Comparison of ENCODE assay signal across 13 mouse cellular contexts in genomic region chr1:154816836-154817235, GRCm38 (mm10).
A peak's percentile ranks its signal among the peaks of the same experiment; 100 is the strongest.
DNase-seq lines count a peak whose midpoint lies in the region; ATAC-seq and TF ChIP-seq lines count a peak whose summit lies in the region.
"Had no signal": no experiment of that assay in that cellular context is flagged by ENCODE, and none has a peak within 500 bp of the region (broad histone marks: within the 10 kb centered on the region; RNA-seq: fewer than 3 reads in every experiment).

No protein-coding gene starts in this region.

- peak; percentile 79 for ATAC-seq in hindbrain, embryonic 16.5 days
- no peak for ATAC-seq in hindbrain, embryonic 12.5 days (ENCODE audit: low FRiP score)
- ATAC-seq in forebrain, postnatal 0 days: peak; percentile 88
- ATAC-seq: CD4-positive, CD25-positive, alpha-beta regulatory T cell, adult 4 months had no signal

- dilution Hi-C loops in CH12.LX (cut with MboI; ENCODE audit: extremely low pct_ligation_motif_present, extremely low pct_unique_long_range_greater_than_20kb, low sequenced_read_pairs): no loop called here

- H3K4me2 ChIP-seq in hindbrain, embryonic 16.5 days (ENCODE audit: low read length): no peak overlapping the region
- H3K4me2 ChIP-seq in hindbrain, embryonic 12.5 days (replicated peaks): no peak overlapping the region
- H3K4me2 ChIP-seq in CH12.LX (ENCODE audit: insufficient read depth, low read depth, poor library complexity, severe bottlenecking): no peak overlapping the region; the same call in 1 of the 2 replicates
- no peak overlapping the region for H3K4me2 ChIP-seq in forebrain, postnatal 0 days (ENCODE audit: low read depth)
- H3K4me2 ChIP-seq: heart, embryonic 13.5 days; lung, embryonic 14.5 days had no signal

- H3K4me1 ChIP-seq in hindbrain, embryonic 16.5 days (ENCODE audit: control insufficient read depth, insufficient read depth, low read depth, low read length): no peaks in the 10 kb centered on the region
- no peaks in the 10 kb centered on the region for H3K4me1 ChIP-seq in hindbrain, embryonic 12.5 days
- H3K4me1 ChIP-seq in CH12.LX (ENCODE audit: control insufficient read depth in 1 of 2, insufficient read depth in 2 of 2): peaks cover 30 to 55% of the 10 kb centered on the region in 2 experiments
- peaks cover 7% of the 10 kb centered on the region; the same call in 1 of the 2 replicates for H3K4me1 ChIP-seq in forebrain, postnatal 0 days (ENCODE audit: insufficient read depth)

- peaks cover 8% of the 10 kb centered on the region; the same call in 1 of the 2 replicates for H3K79me2 ChIP-seq in CH12.LX (replicated peaks; ENCODE audit: control insufficient read depth, extremely low read depth, insufficient read depth, poor library complexity, severe bottlenecking)

- DNase-seq in CH12.LX (ENCODE audit: extremely low read depth): no peak
- DNase-seq in forebrain, postnatal 0 days: peak; percentile 43
- DNase-seq in telencephalon, adult 2 months (ENCODE audit: low read depth, low spot score): peak; percentile 23
- no peak for DNase-seq in kidney, adult 11 months
- DNase-seq in adrenal gland, adult 8-10 months: no peak
- no peak for DNase-seq in layer of hippocampus, adult 18-20 months (ENCODE audit: low spot score in 2 of 2)
- DNase-seq: adrenal gland, postnatal 14 days; cerebellum, adult 8-10 months; lung, embryonic 14.5 days had no signal

- WGBS in hindbrain, embryonic 16.5 days: 63% methylated on average over 6 of the region's 6 CpGs
- 72% methylated on average over 6 of the region's 6 CpGs for WGBS in hindbrain, embryonic 12.5 days
- WGBS in forebrain, postnatal 0 days: 24% methylated on average over 6 of the region's 6 CpGs

- H3K9ac ChIP-seq in hindbrain, embryonic 16.5 days (ENCODE audit: low read depth, low read length): no peak overlapping the region
- no peak overlapping the region for H3K9ac ChIP-seq in hindbrain, embryonic 12.5 days
- H3K9ac ChIP-seq in CH12.LX (ENCODE audit: insufficient read depth, low read depth): no peak overlapping the region
- no peak overlapping the region for H3K9ac ChIP-seq in forebrain, postnatal 0 days
- H3K9ac ChIP-seq: heart, embryonic 13.5 days; lung, embryonic 14.5 days had no signal

- TF ChIP-seq POLR2A in CH12.LX (IDR thresholded peaks at IDR 0.05; ENCODE audit: low read depth, low read length): no peak

- no peaks in the 10 kb centered on the region for H3K36me3 ChIP-seq in hindbrain, embryonic 16.5 days (ENCODE audit: control insufficient read depth, insufficient read depth, low read length)
- H3K36me3 ChIP-seq in hindbrain, embryonic 12.5 days: no peaks in the 10 kb centered on the region
- peaks cover 0 to 9% of the 10 kb centered on the region in 2 experiments for H3K36me3 ChIP-seq in CH12.LX (replicated peaks in 1 of 2; ENCODE audit: control insufficient read depth in 1 of 2, insufficient read depth in 1 of 2, low read length in 1 of 2)
- no peaks in the 10 kb centered on the region for H3K36me3 ChIP-seq in forebrain, postnatal 0 days (ENCODE audit: insufficient read depth)
- H3K36me3 ChIP-seq: heart, embryonic 13.5 days had no signal

- H3K9me3 ChIP-seq in hindbrain, embryonic 16.5 days (ENCODE audit: control insufficient read depth, low read length): no peaks in the 10 kb centered on the region; the same call in 1 of the 2 replicates
- H3K9me3 ChIP-seq in hindbrain, embryonic 12.5 days (replicated peaks): no peaks in the 10 kb centered on the region
- H3K9me3 ChIP-seq in CH12.LX (replicated peaks; ENCODE audit: low read length): peaks cover 3% of the 10 kb centered on the region
- H3K9me3 ChIP-seq in forebrain, postnatal 0 days (ENCODE audit: low read length): no peaks in the 10 kb centered on the region
- H3K9me3 ChIP-seq: heart, embryonic 13.5 days had no signal

- no peak for TF ChIP-seq CTCF in CH12.LX (conservative IDR thresholded peaks at IDR 0.05 in 1 of 2, IDR thresholded peaks at IDR 0.05 in 1 of 2; ENCODE audit: low read depth in 2 of 2, low read length in 2 of 2)
- no peak for TF ChIP-seq CTCF in forebrain, postnatal 0 days (IDR thresholded peaks at IDR 0.05; ENCODE audit: low read depth)

- TF ChIP-seq EP300 in CH12.LX (IDR thresholded peaks at IDR 0.05; ENCODE audit: low read length): peak; percentile 66

- H3K4me3 ChIP-seq in hindbrain, embryonic 16.5 days (ENCODE audit: low read length): no peak overlapping the region
- no peak overlapping the region for H3K4me3 ChIP-seq in hindbrain, embryonic 12.5 days
- H3K4me3 ChIP-seq in CH12.LX (replicated peaks in 1 of 3; ENCODE audit: low read depth in 2 of 3, low read length in 2 of 3, poor library complexity in 1 of 3): no peak overlapping the region
- H3K4me3 ChIP-seq in forebrain, postnatal 0 days (ENCODE audit: low read depth, low read length): no peak overlapping the region
- H3K4me3 ChIP-seq: heart, embryonic 13.5 days had no signal

- no peaks in the 10 kb centered on the region for H3K27me3 ChIP-seq in hindbrain, embryonic 16.5 days (replicated peaks; ENCODE audit: control insufficient read depth, insufficient read depth, low read length)
- no peaks in the 10 kb centered on the region for H3K27me3 ChIP-seq in hindbrain, embryonic 12.5 days
- H3K27me3 ChIP-seq in CH12.LX (replicated peaks): no peaks in the 10 kb centered on the region
- no peaks in the 10 kb centered on the region for H3K27me3 ChIP-seq in forebrain, postnatal 0 days (ENCODE audit: insufficient read depth, low read length)

- H3K27ac ChIP-seq in hindbrain, embryonic 16.5 days (ENCODE audit: low read depth, low read length): no peak overlapping the region
- H3K27ac ChIP-seq in hindbrain, embryonic 12.5 days: no peak overlapping the region
- peak overlapping the region; percentile 16 for H3K27ac ChIP-seq in CH12.LX (ENCODE audit: insufficient read depth, low read depth)
- H3K27ac ChIP-seq in forebrain, postnatal 0 days (ENCODE audit: low read depth, low read length): peak overlapping the region; percentile 35; the same call in 1 of the 2 replicates
- H3K27ac ChIP-seq: heart, embryonic 13.5 days had no signal

- TF ChIP-seq RAD21 in CH12.LX (IDR thresholded peaks at IDR 0.05; ENCODE audit: low read depth, low read length): no peak

- in situ Hi-C loops in CH12.LX (cut with MboI; ENCODE audit: low pct_ligation_motif_present, low pct_unique_long_range_greater_than_20kb, low sequenced_read_pairs): no loop called here

TF ChIP-seq in CH12.LX, 34 proteins besides CTCF, POLR2A, EP300 and RAD21:
- TF ChIP-seq MYC (IDR thresholded peaks at IDR 0.05; ENCODE audit: low read depth, low read length): peak; percentile 48; the same call in 1 of the 2 replicates
- TF ChIP-seq BHLHE40 (IDR thresholded peaks at IDR 0.05; ENCODE audit: low read depth, low read length): peak; percentile 64
- TF ChIP-seq RCOR1 (conservative IDR thresholded peaks at IDR 0.05; ENCODE audit: low read depth, low read length): no peak
- no peak for TF ChIP-seq NRF1 (IDR thresholded peaks at IDR 0.05; ENCODE audit: low read depth, low read length)
- TF ChIP-seq SIN3A (IDR thresholded peaks at IDR 0.05; ENCODE audit: low read length): 0 out of 2 replicates have a peak, but pooled peaks have one; percentile 33
- no peak for TF ChIP-seq USF1 (IDR thresholded peaks at IDR 0.05; ENCODE audit: low read depth, low read length)
- TF ChIP-seq KAT2A (IDR thresholded peaks at IDR 0.05; ENCODE audit: insufficient replicate concordance, low read length): no peak
- peak; percentile 52; the same call in 1 of the 2 replicates for TF ChIP-seq MXI1 (IDR thresholded peaks at IDR 0.05; ENCODE audit: low read depth, low read length)
- peak; percentile 50; the same call in 1 of the 2 replicates for TF ChIP-seq MAX (IDR thresholded peaks at IDR 0.05; ENCODE audit: low read length)
- TF ChIP-seq ZKSCAN1 (IDR thresholded peaks at IDR 0.05; ENCODE audit: borderline replicate concordance, low read depth, low read length): no peak
- no peak for TF ChIP-seq PAX5 (IDR thresholded peaks at IDR 0.05; ENCODE audit: low read length)
- no peak for TF ChIP-seq ELF1 (IDR thresholded peaks at IDR 0.05; ENCODE audit: low read depth, low read length)
- no peak for TF ChIP-seq ZNF384 (IDR thresholded peaks at IDR 0.05; ENCODE audit: low read depth, low read length)
- no peak for TF ChIP-seq TBP (conservative IDR thresholded peaks at IDR 0.05; ENCODE audit: low read depth, low read length)
- TF ChIP-seq CHD2 (IDR thresholded peaks at IDR 0.05; ENCODE audit: low read length): 0 out of 2 replicates have a peak, but pooled peaks have one; percentile 34
- TF ChIP-seq ETS1 (conservative IDR thresholded peaks at IDR 0.05; ENCODE audit: low read depth, low read length): no peak; the same call in 1 of the 2 replicates
- TF ChIP-seq NELFE (IDR thresholded peaks at IDR 0.05; ENCODE audit: low read depth, low read length): no peak
- TF ChIP-seq USF2 (conservative IDR thresholded peaks at IDR 0.05; ENCODE audit: low read depth, low read length): no peak
- no peak for TF ChIP-seq CHD1 (IDR thresholded peaks at IDR 0.05; ENCODE audit: low read depth, low read length)
- TF ChIP-seq MEF2A (IDR thresholded peaks at IDR 0.05; ENCODE audit: borderline replicate concordance, low read depth, low read length): no peak
- no peak for TF ChIP-seq GABPA (IDR thresholded peaks at IDR 0.05; ENCODE audit: insufficient replicate concordance, low read depth, low read length)
- 0 out of 2 replicates have a peak, but pooled peaks have one; percentile 44 for TF ChIP-seq MAZ (IDR thresholded peaks at IDR 0.05; ENCODE audit: low read depth, low read length)
- no peak for TF ChIP-seq MAFK (IDR thresholded peaks at IDR 0.05; ENCODE audit: insufficient replicate concordance, low read length)
- TF ChIP-seq JUN (IDR thresholded peaks at IDR 0.05; ENCODE audit: insufficient read depth, low read depth, low read length): no peak
- TF ChIP-seq TCF12 (IDR thresholded peaks at IDR 0.05; ENCODE audit: low read depth, low read length): peak; percentile 67; the same call in 1 of the 2 replicates
- no peak for TF ChIP-seq POLR2AphosphoS2 (IDR thresholded peaks at IDR 0.05; ENCODE audit: low read depth, low read length)
- no peak for TF ChIP-seq HCFC1 (IDR thresholded peaks at IDR 0.05; ENCODE audit: low read depth, low read length)
- no peak for TF ChIP-seq UBTF (IDR thresholded peaks at IDR 0.05; ENCODE audit: low read depth, low read length)
- TF ChIP-seq SMC3 (IDR thresholded peaks at IDR 0.05; ENCODE audit: low read depth, low read length): no peak
- no peak for TF ChIP-seq IRF4 (IDR thresholded peaks at IDR 0.05; ENCODE audit: low read depth, low read length)
- TF ChIP-seq ZMIZ1 (IDR thresholded peaks at IDR 0.05; ENCODE audit: low read depth, low read length): no peak
- no peak for TF ChIP-seq JUND (conservative IDR thresholded peaks at IDR 0.05; ENCODE audit: low read depth, low read length)
- no peak for TF ChIP-seq E2F4 (IDR thresholded peaks at IDR 0.05; ENCODE audit: insufficient replicate concordance, low read depth, low read length)
- no peak for TF ChIP-seq ZC3H11A (IDR thresholded peaks at IDR 0.05; ENCODE audit: low read depth, low read length)

Comparison
In these comparisons a context has a peak if more than half of its experiments do, and no peak if none do; other contexts are left out.
1. H3K27ac ChIP-seq: peak in CH12.LX (single experiment) and forebrain, postnatal 0 days (single experiment); none in hindbrain, embryonic 16.5 days (single experiment) and hindbrain, embryonic 12.5 days (single experiment).
2. DNase-seq: peak in forebrain, postnatal 0 days (single experiment) and telencephalon, adult 2 months (single experiment); none in CH12.LX (single experiment), kidney, adult 11 months (single experiment), adrenal gland, adult 8-10 months (single experiment) and layer of hippocampus, adult 18-20 months (0 of 2).